Mouse (Mus musculus): Measurements from ENCODE around the gene Phka2. TPM values are rescaled to one million over a fixed set of nuclear protein-coding genes. Genes with fewer than 3 reads are reported as not detected.

Gene Phka2
- 15.7 and 16.9 TPM in 2 replicates for polyA plus RNA-seq (2014; fragmentation: Nextera tagmentation; extraction: Ambion mirVana)

DNA sequence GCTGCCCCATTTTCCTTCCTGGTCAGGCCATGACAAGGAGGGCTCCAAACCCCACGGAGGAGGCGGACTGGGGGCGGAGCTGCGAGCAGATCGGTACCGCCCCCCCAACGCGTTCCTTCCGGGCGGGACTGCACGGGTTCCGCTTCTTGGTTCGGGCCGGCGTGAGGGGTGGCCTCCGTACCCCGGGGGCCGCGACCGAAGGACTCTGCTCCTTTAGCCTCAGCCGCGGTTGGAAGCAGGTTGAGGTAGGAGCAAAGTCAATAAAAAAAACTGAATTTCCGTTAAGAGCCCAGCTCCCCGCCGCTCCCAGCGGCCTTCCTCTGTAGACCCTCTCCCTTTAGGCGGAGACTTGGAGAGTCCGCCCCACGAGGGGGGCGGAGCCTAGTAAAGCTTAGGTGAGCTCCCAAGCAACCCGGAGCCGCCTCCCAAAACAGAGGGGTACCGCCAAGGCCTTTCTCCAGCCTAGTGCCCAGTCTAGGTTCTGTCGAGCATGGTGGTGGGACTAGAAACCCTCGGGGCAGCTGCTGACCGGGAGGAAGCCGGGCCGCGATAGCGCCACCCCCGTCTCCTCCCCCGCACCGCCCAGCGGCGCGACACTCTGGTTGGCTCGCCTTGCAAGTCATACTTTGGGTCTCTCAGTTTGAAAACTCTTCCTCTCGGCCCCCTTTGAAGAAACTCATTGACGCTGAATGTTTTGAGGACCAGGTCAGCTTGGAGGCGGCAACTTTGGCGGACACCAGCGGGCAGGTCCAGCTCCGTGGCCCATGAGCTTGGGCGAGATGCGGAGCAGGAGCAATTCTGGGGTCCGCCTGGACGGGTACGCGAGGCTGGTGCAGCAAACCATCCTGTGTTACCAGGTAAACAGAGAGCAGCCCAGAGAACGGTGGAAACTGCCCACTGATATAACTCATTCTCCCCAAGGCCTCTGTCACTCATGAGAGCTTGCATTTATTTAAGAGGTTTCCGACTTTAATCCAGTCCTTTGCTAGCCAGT, at the start of gene Phka2:
Gene Phka2 (plus strand): TSS at position 119 of the 994 bp plus-strand sequence.
- H3K27me3 ChIP-seq (replicated peaks; ENCODE audit: control insufficient read depth, insufficient read depth, low read length) = peaks cover 5% of the 10 kb centered on the region; the same call in 1 of the 2 replicates
- peaks cover 5% of the 10 kb centered on the region; the same call in 1 of the 2 replicates for H3K4me1 ChIP-seq (replicated peaks; ENCODE audit: control insufficient read depth, insufficient read depth, low read length)
- 12% methylated on average over 60 of the region's 61 CpGs for WGBS
- peak within 1 kb of the TSS; percentile 59 for H3K4me3 ChIP-seq (ENCODE audit: low read depth, low read length)
- H3K9me3 ChIP-seq (ENCODE audit: control insufficient read depth, low read length) = no peaks in the 10 kb centered on the region
- H3K27ac ChIP-seq (ENCODE audit: low read depth) = peak within 1 kb of the TSS; percentile 74
- H3K9ac ChIP-seq (ENCODE audit: low read length) = peak within 1 kb of the TSS; percentile 58
- H3K36me3 ChIP-seq (ENCODE audit: control insufficient read depth, insufficient read depth, low read length) = no peaks in the 10 kb centered on the region
- peak; percentile 98 for ATAC-seq (replicated peaks; ENCODE audit: low FRiP score, low TSS enrichment, low read depth)
- H3K4me2 ChIP-seq (ENCODE audit: low read length) = peak within 1 kb of the TSS; percentile 55
- peak; percentile 90 for DNase-seq (ENCODE audit: low spot score)

DNA sequence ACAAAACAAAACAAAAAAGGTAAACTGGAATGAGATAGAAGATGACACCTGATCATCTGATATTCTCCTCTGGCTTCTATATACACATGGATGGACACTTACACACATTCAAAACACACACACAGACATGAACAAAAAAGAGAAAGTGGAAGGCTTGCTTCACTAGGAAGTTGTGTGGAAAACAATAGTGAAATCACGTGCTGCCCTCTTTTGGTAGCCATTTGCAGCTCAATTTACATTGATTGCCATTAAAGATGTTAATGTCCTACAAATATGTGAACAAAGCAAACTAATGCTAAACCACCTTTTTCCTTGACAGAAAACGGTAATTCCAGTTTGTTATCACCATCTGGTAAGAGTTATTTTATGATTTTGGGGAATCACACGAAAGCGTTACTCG, 46.3 kb upstream of the Phka2 start:
- no peak for ATAC-seq (replicated peaks; ENCODE audit: low FRiP score, low TSS enrichment, low read depth)
- no peaks in the 10 kb centered on the region; the same call in 1 of the 2 replicates for H3K27me3 ChIP-seq (replicated peaks; ENCODE audit: control insufficient read depth, insufficient read depth, low read length)
- H3K27ac ChIP-seq (ENCODE audit: low read depth) = no peak overlapping the region
- DNase-seq (ENCODE audit: low spot score) = no peak
- no peak overlapping the region for H3K4me2 ChIP-seq (ENCODE audit: low read length)
- no peak overlapping the region for H3K9ac ChIP-seq (ENCODE audit: low read length)
- WGBS = 74% methylated on average over 5 of the region's 5 CpGs
- H3K36me3 ChIP-seq (ENCODE audit: control insufficient read depth, insufficient read depth, low read length) = no peaks in the 10 kb centered on the region
- no peak overlapping the region for H3K4me3 ChIP-seq (ENCODE audit: low read depth, low read length)
- H3K9me3 ChIP-seq (ENCODE audit: control insufficient read depth, low read length) = no peaks in the 10 kb centered on the region
- H3K4me1 ChIP-seq (replicated peaks; ENCODE audit: control insufficient read depth, insufficient read depth, low read length) = no peaks in the 10 kb centered on the region

DNA sequence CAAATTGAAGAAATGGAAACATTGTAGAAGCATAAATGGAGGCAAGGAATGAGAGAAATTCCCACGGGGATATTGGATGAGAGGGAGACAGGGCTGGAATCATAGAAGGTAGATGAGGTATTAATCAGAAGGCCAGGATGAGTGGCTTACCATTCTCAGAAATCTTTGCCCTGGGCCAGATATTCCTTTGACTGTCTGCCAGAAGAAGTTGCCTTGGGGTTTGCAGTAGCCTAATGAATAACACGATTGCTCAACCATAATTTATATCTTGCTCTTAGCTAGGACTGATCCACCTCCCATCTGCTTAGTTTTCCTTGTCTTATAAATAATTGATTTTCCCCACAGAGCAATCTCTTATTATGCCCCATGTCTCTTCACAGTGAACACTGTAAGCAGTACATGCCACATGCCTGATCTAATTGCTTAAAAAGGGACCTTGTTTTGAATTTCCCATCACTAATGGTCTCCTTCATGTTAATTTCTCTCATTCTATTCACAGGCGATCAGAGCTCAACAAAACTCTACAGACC, 30.6 kb upstream of the Phka2 start:
- H3K36me3 ChIP-seq (ENCODE audit: control insufficient read depth, insufficient read depth, low read length) = no peaks in the 10 kb centered on the region
- H3K4me3 ChIP-seq (ENCODE audit: low read depth, low read length) = no peak overlapping the region
- H3K4me2 ChIP-seq (ENCODE audit: low read length) = no peak overlapping the region
- DNase-seq (ENCODE audit: low spot score) (no peak), ATAC-seq (replicated peaks; ENCODE audit: low FRiP score, low TSS enrichment, low read depth) (no peak)
- 74% methylated on average over 3 of the region's 3 CpGs for WGBS
- no peak overlapping the region for H3K27ac ChIP-seq (ENCODE audit: low read depth)
- H3K9me3 ChIP-seq (ENCODE audit: control insufficient read depth, low read length) = no peaks in the 10 kb centered on the region
- H3K9ac ChIP-seq (ENCODE audit: low read length) = no peak overlapping the region
- H3K4me1 ChIP-seq (replicated peaks; ENCODE audit: control insufficient read depth, insufficient read depth, low read length) = no peaks in the 10 kb centered on the region
- H3K27me3 ChIP-seq (replicated peaks; ENCODE audit: control insufficient read depth, insufficient read depth, low read length) = no peaks in the 10 kb centered on the region; the same call in none of the 2 replicates

DNA sequence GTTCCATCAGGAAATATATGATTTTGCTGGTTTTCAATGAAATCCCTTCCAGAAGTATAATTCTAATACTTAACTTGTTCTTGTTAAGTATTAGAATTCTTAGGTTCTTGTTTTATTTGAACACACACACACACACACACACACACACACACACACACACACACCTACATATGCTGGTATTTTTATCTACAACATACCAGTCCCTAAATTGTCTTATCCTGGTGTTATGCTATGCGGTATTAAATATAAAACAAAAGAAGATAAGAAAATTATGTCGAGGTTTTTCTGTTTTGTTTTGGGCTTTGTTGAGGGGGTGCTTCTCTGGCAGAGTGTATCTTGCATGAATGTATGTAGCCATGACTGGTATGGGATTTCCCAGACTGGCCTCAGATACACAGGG, 12.2 kb upstream of the Phka2 start:
- WGBS = 84% methylated on average over 2 of the region's 2 CpGs
- H3K4me1 ChIP-seq (replicated peaks; ENCODE audit: control insufficient read depth, insufficient read depth, low read length) = no peaks in the 10 kb centered on the region
- no peak overlapping the region for H3K4me3 ChIP-seq (ENCODE audit: low read depth, low read length)
- DNase-seq (ENCODE audit: low spot score) = no peak
- H3K27me3 ChIP-seq (replicated peaks; ENCODE audit: control insufficient read depth, insufficient read depth, low read length) = no peaks in the 10 kb centered on the region
- no peak overlapping the region for H3K4me2 ChIP-seq (ENCODE audit: low read length)
- ATAC-seq (replicated peaks; ENCODE audit: low FRiP score, low TSS enrichment, low read depth) = no peak
- no peak overlapping the region for H3K9ac ChIP-seq (ENCODE audit: low read length)
- H3K27ac ChIP-seq (ENCODE audit: low read depth) = no peak overlapping the region
- H3K36me3 ChIP-seq (ENCODE audit: control insufficient read depth, insufficient read depth, low read length) = no peaks in the 10 kb centered on the region
- no peaks in the 10 kb centered on the region for H3K9me3 ChIP-seq (ENCODE audit: control insufficient read depth, low read length)

DNA sequence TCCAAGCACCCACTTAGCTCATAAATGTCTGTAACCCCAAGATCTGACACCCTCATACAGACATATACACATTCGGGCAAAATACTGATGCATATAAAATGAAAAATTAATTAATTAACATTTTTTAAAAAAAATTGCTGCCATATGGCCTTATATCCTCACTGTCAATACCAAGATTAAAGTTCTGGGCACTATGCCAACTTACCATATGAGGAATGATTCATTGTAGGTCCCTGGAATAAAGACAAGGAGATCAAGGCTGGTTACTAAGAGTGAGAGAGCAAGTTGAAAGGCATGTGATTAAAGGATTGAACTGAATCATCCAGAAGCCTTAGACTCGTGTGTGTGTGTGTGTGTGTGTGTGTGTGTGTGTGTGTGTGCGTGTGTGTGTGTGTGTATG, 7.6 kb upstream of the Phka2 start:
- 61% methylated on average over 3 of the region's 3 CpGs for WGBS
- no peak overlapping the region for H3K4me3 ChIP-seq (ENCODE audit: low read depth, low read length)
- DNase-seq (ENCODE audit: low spot score) (no peak), ATAC-seq (replicated peaks; ENCODE audit: low FRiP score, low TSS enrichment, low read depth) (no peak)
- no peaks in the 10 kb centered on the region for H3K9me3 ChIP-seq (ENCODE audit: control insufficient read depth, low read length)
- no peak overlapping the region for H3K27ac ChIP-seq (ENCODE audit: low read depth)
- no peak overlapping the region for H3K4me2 ChIP-seq (ENCODE audit: low read length)
- peaks cover 5% of the 10 kb centered on the region; the same call in 1 of the 2 replicates for H3K27me3 ChIP-seq (replicated peaks; ENCODE audit: control insufficient read depth, insufficient read depth, low read length)
- H3K4me1 ChIP-seq (replicated peaks; ENCODE audit: control insufficient read depth, insufficient read depth, low read length) = no peaks in the 10 kb centered on the region
- no peak overlapping the region for H3K9ac ChIP-seq (ENCODE audit: low read length)
- H3K36me3 ChIP-seq (ENCODE audit: control insufficient read depth, insufficient read depth, low read length) = no peaks in the 10 kb centered on the region

DNA sequence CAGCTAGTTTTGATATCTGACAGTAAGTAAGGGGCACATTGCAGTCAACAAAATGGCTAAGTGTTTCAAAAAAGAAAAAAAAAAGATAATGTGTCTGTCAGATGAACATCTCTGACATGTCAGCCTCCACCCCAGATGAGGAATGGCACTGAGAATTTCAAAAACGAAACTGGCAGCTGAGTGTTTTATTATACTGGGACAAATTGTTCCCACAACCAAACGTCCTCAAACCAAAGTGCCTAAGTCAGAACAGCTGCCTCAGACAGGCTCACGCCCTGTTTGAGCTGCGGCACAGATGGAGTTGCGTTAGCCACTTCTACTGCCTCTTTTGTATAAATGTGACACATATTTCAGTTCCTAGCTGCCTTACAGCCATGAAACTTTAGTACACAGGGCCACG, 7.0 kb upstream of the Phka2 start:
- 69% methylated on average over 6 of the region's 6 CpGs for WGBS

DNA sequence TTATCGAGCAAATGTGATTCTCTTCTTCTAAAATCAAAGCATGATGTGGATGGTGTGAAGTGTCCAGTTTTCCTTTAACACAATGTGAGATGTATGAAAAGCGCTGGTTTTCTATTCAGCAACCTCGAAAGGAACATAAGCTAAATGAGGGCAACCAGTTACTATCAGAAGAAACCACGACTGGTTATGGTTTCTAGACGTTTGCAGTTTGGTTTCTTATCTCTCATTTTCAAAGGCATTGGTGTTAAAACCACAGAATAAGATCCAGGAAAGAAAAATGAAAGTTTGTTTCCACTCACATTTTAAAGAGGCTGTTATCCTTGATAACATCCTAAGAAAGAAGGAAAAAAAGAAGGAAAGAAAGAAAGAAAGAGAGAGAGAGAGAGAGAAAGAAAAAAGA, 5.5 kb upstream of the Phka2 start:
- no peak overlapping the region for H3K9ac ChIP-seq (ENCODE audit: low read length)
- H3K27me3 ChIP-seq (replicated peaks; ENCODE audit: control insufficient read depth, insufficient read depth, low read length) = peaks cover 9% of the 10 kb centered on the region; the same call in 1 of the 2 replicates
- H3K4me3 ChIP-seq (ENCODE audit: low read depth, low read length) = no peak overlapping the region
- WGBS = 78% methylated on average over 5 of the region's 5 CpGs
- no peak overlapping the region for H3K4me2 ChIP-seq (ENCODE audit: low read length)
- no peaks in the 10 kb centered on the region for H3K4me1 ChIP-seq (replicated peaks; ENCODE audit: control insufficient read depth, insufficient read depth, low read length)
- no peak for DNase-seq (ENCODE audit: low spot score)
- no peaks in the 10 kb centered on the region for H3K36me3 ChIP-seq (ENCODE audit: control insufficient read depth, insufficient read depth, low read length)
- H3K27ac ChIP-seq (ENCODE audit: low read depth) = no peak overlapping the region
- no peaks in the 10 kb centered on the region for H3K9me3 ChIP-seq (ENCODE audit: control insufficient read depth, low read length)
- ATAC-seq (replicated peaks; ENCODE audit: low FRiP score, low TSS enrichment, low read depth) = no peak

More for the DNA sequence above, 7.0 kb upstream of the Phka2 start:
- Histone ChIP-seq H3K9me3 (ENCODE audit: control insufficient read depth, low read length) (no peaks in the 10 kb centered on the region), H3K36me3 (ENCODE audit: control insufficient read depth, insufficient read depth, low read length) (no peaks in the 10 kb centered on the region), H3K4me3 (ENCODE audit: low read depth, low read length) (no peak overlapping the region), H3K27me3 (replicated peaks; ENCODE audit: control insufficient read depth, insufficient read depth, low read length) (peaks cover 5% of the 10 kb centered on the region; the same call in 1 of the 2 replicates), H3K4me1 (replicated peaks; ENCODE audit: control insufficient read depth, insufficient read depth, low read length) (no peaks in the 10 kb centered on the region), H3K9ac (ENCODE audit: low read length) (no peak overlapping the region), H3K27ac (ENCODE audit: low read depth) (no peak overlapping the region), H3K4me2 (ENCODE audit: low read length) (no peak overlapping the region)
- ATAC-seq (replicated peaks; ENCODE audit: low FRiP score, low TSS enrichment, low read depth) = no peak
- no peak for DNase-seq (ENCODE audit: low spot score)

DNA sequence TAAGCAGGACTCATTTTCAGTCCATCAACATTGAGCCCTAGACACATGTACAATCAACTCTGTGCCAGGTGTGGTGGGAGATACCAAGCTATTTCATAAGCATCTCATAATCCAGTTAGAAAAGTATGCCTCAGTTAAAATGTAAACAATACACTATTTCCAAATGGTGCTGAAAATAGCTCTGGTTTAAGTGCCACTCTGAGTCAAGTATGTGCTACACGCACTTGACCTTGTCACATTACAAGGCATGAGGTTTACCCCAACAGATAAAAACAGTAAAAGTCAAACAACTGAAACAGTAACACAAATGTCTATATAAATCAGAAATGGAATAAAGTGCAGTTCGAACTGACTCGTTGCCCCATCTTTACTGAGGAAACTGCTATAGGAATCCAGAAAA, 871 bp upstream of the Phka2 start:
- DNase-seq (ENCODE audit: low spot score) = no peak
- H3K4me3 ChIP-seq (ENCODE audit: low read depth, low read length) = no peak overlapping the region
- no peak for ATAC-seq (replicated peaks; ENCODE audit: low FRiP score, low TSS enrichment, low read depth)
- H3K4me2 ChIP-seq (ENCODE audit: low read length) = no peak overlapping the region
- H3K9ac ChIP-seq (ENCODE audit: low read length) = no peak overlapping the region
- H3K27ac ChIP-seq (ENCODE audit: low read depth) = no peak overlapping the region
- 83% methylated on average over 3 of the region's 3 CpGs for WGBS
- H3K9me3 ChIP-seq (ENCODE audit: control insufficient read depth, low read length) = no peaks in the 10 kb centered on the region
- H3K36me3 ChIP-seq (ENCODE audit: control insufficient read depth, insufficient read depth, low read length) = no peaks in the 10 kb centered on the region
- peaks cover 9% of the 10 kb centered on the region; the same call in 1 of the 2 replicates for H3K27me3 ChIP-seq (replicated peaks; ENCODE audit: control insufficient read depth, insufficient read depth, low read length)
- peaks cover 5% of the 10 kb centered on the region; the same call in 1 of the 2 replicates for H3K4me1 ChIP-seq (replicated peaks; ENCODE audit: control insufficient read depth, insufficient read depth, low read length)
